Mouse (Mus musculus) G1E (cell line): ENCODE data around the gene Phc2.

Source experiments
- CTCF ChIP-seq: IDR thresholded peaks from 2 replicates; pipeline ENCODE4 v1.5.1; 2012; ENCODE audit warnings: low read depth, low read length, inconsistent platforms, mixed read lengths
- GATA1 ChIP-seq: IDR thresholded peaks from 2 replicates; pipeline ENCODE4 v1.6.1; 2012; ENCODE audit warnings: borderline replicate concordance, low read length, inconsistent platforms, mixed read lengths
- GATA2 ChIP-seq: IDR thresholded peaks from 2 replicates; pipeline ENCODE4 v1.6.1; 2012; ENCODE audit warnings: low read depth, low read length, inconsistent platforms, borderline replicate concordance
- POLR2AphosphoS5 ChIP-seq: IDR thresholded peaks from 2 replicates; pipeline ENCODE4 v1.6.1; 2012; ENCODE audit warnings: low read depth, low read length, inconsistent platforms; ENCODE audit not compliant: insufficient replicate concordance
- TAL1 ChIP-seq: conservative IDR thresholded peaks from 2 replicates; pipeline ENCODE4 v1.6.1; 2012; ENCODE audit warnings: low read depth, low read length, inconsistent platforms, mixed read lengths

- TF ChIP-seq CTCF (no peak), TAL1 (no peak), GATA1 (no peak), GATA2 (no peak), POLR2AphosphoS5 (no peak)
Observed at GRCm38 (mm10) chr4:128729709-128730037, 75.2 kb downstream of the Phc2 start.
